Mouse (Mus musculus): ENCODE measurements at regions not wholly inside any gene's neighbourhood (a gene's known extent, or its start where the extent isn't known, plus 50 kb on each side); places are given as distances from the start of the nearest gene placed in this dataset.

- no peak for TF ChIP-seq EP300 (IDR thresholded peaks at IDR 0.05; ENCODE audit: low read depth)
- TF ChIP-seq CTCF (IDR thresholded peaks at IDR 0.05; ENCODE audit: low read depth), result peak; percentile 90
Measured at GRCm38 (mm10) chr15:52458782-52459181, 1425.9 kb upstream of the Gm7489 start.
